Mouse (Mus musculus) left cerebral cortex, adult 2 months (tissue): ENCODE measurements at regions not wholly inside any gene's neighbourhood (a gene's known extent, or its start where the extent isn't known, plus 50 kb on each side); places are given as distances from the start of the nearest gene placed in this dataset.

Source experiments
- DNase-seq, 2 experiments: peaks; one replicate each; pipeline ENCODE4 v3.0.0; 2021 to 2022; ENCODE audit warnings: low spot score in 2 of 2, mixed read lengths in 1 of 2; ENCODE audit errors: extremely low spot score in 1 of 2
- H3K27ac ChIP-seq: fragments of 200-600 bp; 2 replicates; pipeline ENCODE4 v1.8.1; 2022
- H3K4me3 ChIP-seq: fragments of 200-600 bp; 2 replicates; pipeline ENCODE4 v1.8.1; 2022
- CTCF ChIP-seq: fragments of 200-600 bp; IDR thresholded peaks from 2 replicates; pipeline ENCODE4 v1.8.1; 2022; ENCODE audit warnings: antibody characterized with exemption, mild to moderate bottlenecking, moderate library complexity
- intact Hi-C: fragments of 180-260 bp; cut with DNase I; formaldehyde crosslinking; loops from one replicate; pipeline ENCODE4 v1.15.1; 2025

DNA sequence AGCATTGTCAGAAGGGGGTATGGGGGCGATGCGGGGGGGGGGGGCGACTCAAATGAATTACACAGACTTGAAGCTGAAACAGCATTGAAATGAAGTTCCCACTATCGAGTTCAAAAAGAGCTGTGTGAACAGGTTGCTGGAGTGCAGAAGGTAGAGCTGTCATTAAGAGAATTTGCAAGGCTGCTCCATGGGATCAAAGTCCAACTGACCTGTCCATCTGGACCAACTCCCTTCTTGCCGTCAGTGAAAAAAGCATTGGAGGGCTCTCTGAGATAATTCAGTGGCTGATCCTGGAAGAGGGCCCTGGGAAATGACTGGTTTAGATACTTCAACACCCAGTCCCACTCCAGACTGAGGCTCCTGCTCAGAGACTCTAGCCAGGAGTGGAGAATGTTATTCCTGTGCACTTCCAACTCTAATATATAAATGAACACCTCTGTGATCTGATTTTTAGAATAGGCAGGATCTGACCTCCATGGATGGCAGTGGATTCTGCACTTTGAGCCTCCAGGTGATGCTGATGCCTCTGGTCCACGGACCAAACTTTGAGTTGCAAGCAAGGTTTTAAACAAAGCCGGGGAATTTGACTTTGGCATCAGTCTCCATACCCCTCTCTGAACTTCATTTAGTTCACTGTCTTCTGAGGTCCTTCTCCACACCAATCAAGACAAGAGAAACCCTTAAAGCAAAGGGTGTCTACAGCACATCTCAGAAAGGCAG is 82.6 kb upstream of the Parp11 start:
- intact Hi-C loops = loop anchor here (10.0 kb wide), 1 partner anchor 409 kb away; no protein-coding TSS in a partner anchor
- H3K4me3 ChIP-seq = no peak overlapping the region

DNA sequence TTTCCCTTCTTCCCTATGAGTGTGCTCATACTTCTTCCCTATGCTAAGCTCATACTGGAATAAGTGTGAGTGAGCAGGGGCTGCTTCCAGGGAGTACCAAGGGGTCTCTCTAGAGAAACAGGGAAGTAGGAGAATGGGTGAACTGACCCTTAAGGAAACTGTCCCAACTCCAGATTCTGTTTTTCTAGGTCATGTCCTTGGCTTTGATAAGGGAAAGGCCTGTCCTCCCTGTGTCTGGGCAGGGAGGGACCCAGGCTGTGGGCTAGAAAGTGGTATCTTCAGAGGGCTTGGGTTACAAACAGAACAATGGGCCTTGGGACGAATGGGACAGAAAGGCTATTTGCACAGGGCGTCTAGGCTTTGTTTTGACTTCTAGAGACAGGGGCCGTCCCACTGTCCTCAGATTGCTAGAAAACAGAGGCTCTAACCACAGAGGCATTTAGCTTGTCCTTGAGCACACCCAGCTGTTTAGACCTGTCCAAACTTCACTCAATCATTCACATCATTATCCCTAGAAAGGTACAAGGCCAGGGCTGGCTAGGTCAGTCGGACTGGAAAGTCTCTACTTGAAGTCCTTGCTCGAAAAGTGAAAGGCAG is 82.0 kb upstream of the Parp11 start:
- no peak overlapping the region for H3K27ac ChIP-seq
- intact Hi-C loops = loop anchor here (10.0 kb wide), 1 partner anchor 410 kb away; no protein-coding TSS in a partner anchor
- H3K4me3 ChIP-seq = no peak overlapping the region
- no peak for TF ChIP-seq CTCF
- no peak for DNase-seq

More for the DNA sequence above, 82.6 kb upstream of the Parp11 start:
- TF ChIP-seq CTCF = no peak
- no peak overlapping the region for H3K27ac ChIP-seq
- no peak for DNase-seq

DNA sequence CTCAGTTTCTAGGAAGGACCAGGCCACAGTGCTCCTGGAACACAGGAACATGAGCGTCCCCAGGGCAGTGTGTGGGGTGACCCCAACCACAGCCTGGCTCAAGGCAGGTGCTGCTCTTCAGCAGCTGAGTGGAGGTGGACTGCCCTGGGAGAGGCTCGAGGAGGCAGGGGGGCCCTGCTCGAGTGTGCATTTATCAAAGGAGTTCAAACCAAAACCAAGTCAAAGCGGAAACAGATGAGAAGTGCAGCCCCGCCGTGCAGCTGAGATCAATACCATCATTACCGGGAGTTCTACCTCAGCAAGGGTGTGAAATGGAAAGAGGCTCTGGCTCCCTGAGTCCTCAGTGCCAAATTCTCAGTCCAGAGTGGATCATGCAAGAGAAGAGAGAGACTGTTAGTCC is 81.4 kb upstream of the Parp11 start:
- Histone ChIP-seq H3K4me3 (no peak overlapping the region), H3K27ac (no peak overlapping the region)
- no peak for DNase-seq
- no peak for TF ChIP-seq CTCF
- intact Hi-C loops = loop anchor here (10.0 kb wide), 1 partner anchor 410 kb away; no protein-coding TSS in a partner anchor

DNA sequence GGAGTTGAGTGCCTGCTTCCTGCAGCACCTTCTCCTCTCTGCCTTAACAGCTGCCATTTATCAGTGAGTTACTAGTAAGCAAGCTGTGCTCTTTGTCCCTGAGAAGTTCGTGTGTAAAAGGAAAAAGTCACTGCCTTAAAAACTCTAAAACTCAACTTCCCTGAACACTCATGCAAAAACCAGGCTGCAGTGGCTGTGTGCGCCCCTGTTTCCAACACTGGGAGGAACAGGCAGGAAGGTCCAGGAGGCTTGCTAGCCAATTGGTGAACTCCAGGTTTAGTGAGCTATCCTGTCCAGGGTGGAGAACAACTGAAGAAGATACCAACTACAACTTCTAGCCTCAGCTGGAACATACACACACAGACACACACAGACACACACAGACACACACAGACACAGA is 81.0 kb upstream of the Parp11 start:
- intact Hi-C loops = loop anchor here (10.0 kb wide), 1 partner anchor 411 kb away; no protein-coding TSS in a partner anchor
- H3K4me3 ChIP-seq = no peak overlapping the region
- no peak for TF ChIP-seq CTCF
- no peak overlapping the region for H3K27ac ChIP-seq
- no peak for DNase-seq

DNA sequence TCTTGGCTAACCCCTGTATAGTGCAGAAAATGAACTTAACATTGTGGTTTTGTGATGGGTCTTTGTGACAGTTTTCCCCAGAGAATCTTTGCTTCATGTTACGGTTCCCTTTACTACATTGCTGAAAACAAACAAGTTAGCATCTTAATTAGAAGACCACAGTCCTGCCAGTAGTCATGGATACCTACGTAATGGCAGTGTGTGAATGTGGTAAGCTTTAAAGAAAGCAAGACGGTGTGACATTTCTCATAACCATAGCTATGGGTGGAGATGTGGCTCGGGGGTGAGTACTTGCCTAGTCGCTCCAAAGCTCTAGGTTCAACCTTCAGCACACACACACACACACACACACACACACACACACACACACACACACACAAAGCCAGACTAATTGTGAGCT is 73.6 kb upstream of the Parp11 start:
- TF ChIP-seq CTCF = no peak
- no peak for DNase-seq
- no peak overlapping the region for H3K4me3 ChIP-seq
- no peak overlapping the region for H3K27ac ChIP-seq
- intact Hi-C loops = no loop called here

DNA sequence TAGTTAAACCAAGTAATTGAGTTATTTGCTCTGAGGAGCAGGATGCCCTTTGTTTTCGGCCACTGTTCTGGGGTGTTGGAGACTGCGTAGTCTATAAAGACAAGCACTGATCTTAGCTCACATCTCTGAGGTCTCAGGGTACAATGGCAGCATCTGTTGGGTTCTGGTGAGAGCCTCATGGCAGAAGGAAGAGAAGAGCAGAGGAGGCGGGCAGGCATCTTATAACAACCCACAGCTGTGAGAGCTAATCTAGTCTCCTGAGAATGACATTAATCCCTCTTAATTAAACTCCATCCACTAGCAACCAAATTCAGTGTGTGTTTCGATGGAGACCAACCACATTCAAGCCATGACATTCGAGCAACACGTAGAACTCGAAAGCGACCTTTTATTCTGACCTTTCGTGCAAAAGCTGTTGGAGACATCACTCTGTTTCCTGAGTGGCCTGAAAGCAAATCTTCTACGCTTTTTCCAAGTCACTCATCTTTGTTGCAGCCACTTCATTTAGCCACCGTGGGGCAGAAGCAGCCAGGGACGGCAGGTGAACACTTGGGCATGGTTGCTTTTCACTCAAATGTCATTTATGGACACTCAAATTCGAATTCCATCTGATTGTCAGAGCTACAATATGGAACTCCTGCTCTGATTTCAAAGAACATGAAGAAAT is 72.7 kb upstream of the Parp11 start:
- intact Hi-C loops = no loop called here
- no peak overlapping the region for H3K27ac ChIP-seq
- no peak overlapping the region for H3K4me3 ChIP-seq
- peak; percentile 30 for TF ChIP-seq CTCF
- DNase-seq = no peak

DNA sequence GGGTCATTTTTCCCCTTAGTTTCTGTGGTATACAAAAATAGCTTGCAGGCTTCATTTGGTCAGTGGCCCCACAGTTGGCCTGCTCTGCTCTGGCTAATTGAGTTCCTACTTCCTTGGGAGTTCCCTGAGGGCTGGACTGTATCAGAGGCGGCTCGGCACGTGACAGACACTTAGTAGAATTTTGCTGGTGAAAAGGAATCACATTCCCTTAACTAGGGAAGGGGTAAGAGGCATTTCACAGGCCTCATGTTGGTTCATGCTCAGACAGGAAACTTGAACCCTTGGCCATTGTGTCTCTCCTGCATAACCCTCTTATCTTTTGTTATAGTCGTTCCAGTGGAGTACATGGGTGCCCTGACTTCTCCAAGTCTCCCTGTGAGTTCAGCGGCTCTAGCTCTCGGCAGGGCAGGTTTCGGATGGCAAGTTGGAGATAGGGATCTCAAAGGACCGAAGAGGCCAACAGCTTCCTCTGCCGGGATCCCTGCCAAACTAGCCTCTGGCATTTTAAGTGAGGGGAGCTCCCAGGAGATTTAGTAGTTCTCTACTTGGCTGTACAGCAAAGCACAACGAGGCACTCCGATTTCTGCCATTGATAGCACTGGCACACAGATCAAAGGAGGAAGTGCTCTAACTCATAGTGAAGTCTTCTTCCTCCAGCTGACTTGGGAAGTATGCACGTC is 72.0 kb upstream of the Parp11 start:
- Histone ChIP-seq H3K27ac (no peak overlapping the region), H3K4me3 (no peak overlapping the region)
- TF ChIP-seq CTCF = no peak
- intact Hi-C loops = no loop called here
- no peak for DNase-seq

DNA sequence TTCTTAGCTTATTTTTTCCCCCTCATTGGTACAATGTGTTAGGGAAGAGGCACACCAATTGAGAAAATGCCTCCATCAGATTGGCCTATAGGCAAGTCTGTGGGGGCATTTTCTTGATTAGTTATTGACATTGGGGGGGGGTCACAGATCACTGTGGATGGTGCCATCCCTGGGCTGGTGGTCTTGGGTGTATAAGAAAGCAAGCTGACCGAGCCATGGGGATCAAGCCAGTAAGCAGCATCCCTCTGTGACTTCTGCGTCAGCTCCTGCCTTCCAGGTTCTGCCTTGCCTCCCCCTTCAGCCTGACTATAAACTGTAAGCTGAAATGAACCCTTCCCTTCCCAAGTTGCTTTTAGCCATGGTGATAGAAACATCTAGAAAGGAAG is 71.5 kb upstream of the Parp11 start:
- no peak overlapping the region for H3K4me3 ChIP-seq
- intact Hi-C loops = no loop called here

DNA sequence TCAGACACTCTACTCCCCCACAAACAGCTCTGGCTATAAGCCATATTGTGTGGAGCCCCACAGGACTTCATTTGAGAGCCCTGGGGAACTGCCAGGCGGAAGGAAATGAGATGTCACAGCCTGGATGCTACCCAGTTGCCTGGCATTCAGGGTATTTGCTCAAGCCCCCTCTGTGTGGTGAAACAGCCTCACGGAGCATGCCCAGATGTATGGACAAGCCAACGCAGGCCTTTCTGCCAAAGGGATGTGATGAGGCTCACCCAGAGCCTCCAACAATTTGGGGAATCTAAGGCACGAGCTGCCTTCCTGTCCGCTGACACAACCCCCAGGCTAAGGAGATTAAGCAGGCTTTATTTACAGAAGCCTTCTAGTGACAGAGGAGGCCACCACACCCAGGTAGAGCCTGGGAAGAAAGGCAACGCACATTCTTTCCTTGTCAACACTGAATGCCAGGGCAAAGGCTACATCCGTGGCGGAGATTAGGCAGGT is 70.9 kb upstream of the Parp11 start:
- no peak for DNase-seq
- H3K4me3 ChIP-seq = no peak overlapping the region
- TF ChIP-seq CTCF = no peak
- no peak overlapping the region for H3K27ac ChIP-seq
- intact Hi-C loops = no loop called here

More for the DNA sequence above, 71.5 kb upstream of the Parp11 start:
- no peak overlapping the region for H3K27ac ChIP-seq
- TF ChIP-seq CTCF = no peak
- no peak for DNase-seq

DNA sequence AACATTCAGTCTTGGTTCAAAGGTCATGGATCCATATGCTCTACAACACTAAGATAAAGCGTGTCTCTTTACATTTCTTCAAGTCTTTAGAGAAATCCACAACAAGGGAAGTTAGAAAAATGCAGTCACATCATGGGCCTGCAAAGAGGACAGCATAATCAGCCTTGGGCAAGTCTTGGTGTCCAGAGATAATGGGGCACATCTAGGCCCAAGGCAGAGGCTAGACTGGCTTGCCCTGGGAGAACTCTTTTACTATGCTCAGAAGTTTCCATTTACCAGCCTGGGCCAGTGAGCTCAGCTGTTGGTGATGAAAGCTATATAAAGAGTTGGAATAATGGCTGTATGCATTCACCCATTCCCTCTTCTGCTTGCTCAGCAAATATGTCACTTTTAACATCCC is 67.9 kb upstream of the Parp11 start:
- H3K4me3 ChIP-seq = no peak overlapping the region
- no peak for TF ChIP-seq CTCF
- DNase-seq = no peak
- intact Hi-C loops = no loop called here
- H3K27ac ChIP-seq = no peak overlapping the region

DNA sequence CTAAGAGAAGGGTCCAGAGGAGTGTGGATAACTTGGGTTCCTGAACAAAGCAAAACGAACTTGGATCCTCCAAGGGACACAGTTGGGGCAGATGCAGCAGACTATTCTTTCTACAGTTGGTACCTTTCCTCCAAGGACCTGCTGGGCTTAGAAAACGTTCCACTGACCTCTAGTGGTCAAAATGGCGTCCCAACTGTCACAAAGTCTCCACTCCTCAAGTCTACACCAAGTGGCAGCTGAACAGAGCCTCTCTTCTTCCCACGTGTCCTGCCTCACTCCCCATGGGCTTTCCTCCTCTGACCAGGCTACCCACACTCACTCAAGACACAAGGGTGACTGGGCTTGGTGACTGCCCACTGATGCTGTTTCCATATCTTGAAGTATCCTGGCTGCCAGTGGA is 67.1 kb upstream of the Parp11 start:
- TF ChIP-seq CTCF = peak; percentile 52
- intact Hi-C loops = no loop called here
- no peak overlapping the region for H3K27ac ChIP-seq
- no peak for DNase-seq
- no peak overlapping the region for H3K4me3 ChIP-seq
